Mouse (Mus musculus) ES-E14 (cell line): ENCODE measurements around the gene Arpc1b.

Experiments used
- CHD2 ChIP-seq: IDR thresholded peaks from 2 replicates; pipeline ENCODE4 v1.6.1; 2014; ENCODE audit warnings: mild to moderate bottlenecking, low read depth, low read length, inconsistent platforms
- HCFC1 ChIP-seq: IDR thresholded peaks from 2 replicates; pipeline ENCODE4 v1.6.1; 2012; ENCODE audit warnings: low read length, inconsistent platforms, borderline replicate concordance; ENCODE audit not compliant: insufficient read depth
- MAFK ChIP-seq: IDR thresholded peaks from 2 replicates; pipeline ENCODE4 v1.6.1; 2014; ENCODE audit warnings: mild to moderate bottlenecking, low read depth, low read length, inconsistent platforms; ENCODE audit not compliant: insufficient read depth
- ZC3H11A ChIP-seq: IDR thresholded peaks from 2 replicates; pipeline ENCODE4 v1.6.1; 2012; ENCODE audit warnings: low read depth, mild to moderate bottlenecking, inconsistent platforms, low read length, borderline replicate concordance
- ZNF384 ChIP-seq: IDR thresholded peaks from 2 replicates; pipeline ENCODE4 v1.6.1; 2012; ENCODE audit warnings: low read depth, low read length, inconsistent platforms

DNA sequence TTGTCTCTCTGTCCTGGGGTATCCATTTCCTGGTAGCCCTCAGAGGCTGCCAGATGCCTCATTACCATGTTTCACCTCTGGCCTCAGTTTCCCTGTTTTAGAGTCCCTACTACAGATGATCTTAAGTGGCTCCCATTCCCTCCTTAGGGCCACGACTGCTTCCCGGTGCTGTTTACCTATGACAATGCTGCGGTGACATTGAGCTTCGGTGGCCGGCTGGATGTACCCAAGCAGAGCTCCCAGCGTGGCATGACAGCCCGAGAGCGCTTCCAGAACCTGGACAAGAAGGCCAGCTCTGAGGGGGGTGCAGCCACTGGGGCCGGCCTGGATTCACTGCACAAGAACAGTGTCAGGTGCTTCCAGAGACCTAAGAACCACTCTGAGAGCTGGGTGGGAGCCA is 12.6 kb downstream of the Arpc1b start:
- TF ChIP-seq MAFK (no peak), ZNF384 (no peak), HCFC1 (no peak), ZC3H11A (no peak), CHD2 (no peak)
